Mouse (Mus musculus): ENCODE results near the gene Dlx4.

Gene Dlx4

DNA sequence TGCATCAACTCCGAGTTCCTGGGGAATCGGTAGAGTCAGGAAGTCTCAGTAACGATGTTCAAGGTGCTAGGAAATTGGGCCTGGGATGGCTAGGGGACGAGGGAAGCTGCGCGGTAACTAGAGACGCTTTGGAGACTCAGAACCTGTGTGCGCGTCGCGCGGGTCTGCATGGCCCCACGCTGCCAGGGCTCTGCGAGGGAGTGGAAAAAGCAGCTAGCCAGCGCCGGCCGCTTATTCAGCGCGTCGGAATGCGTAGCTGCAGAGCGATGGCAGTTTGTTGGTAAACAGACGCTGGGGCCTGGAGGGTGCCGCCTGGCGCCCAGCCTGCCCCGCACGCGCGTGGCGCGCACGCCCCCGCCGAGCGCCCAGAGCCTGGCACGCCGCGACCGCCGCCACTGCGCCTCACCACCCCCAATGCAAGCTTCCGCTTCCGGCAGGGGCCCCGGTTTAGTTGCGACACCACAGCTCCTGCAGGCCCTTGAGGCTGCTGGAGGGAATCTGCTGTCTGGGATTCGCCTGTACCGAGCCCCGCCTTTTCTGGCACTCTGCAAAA is at the start of gene Dlx4:
Dlx4 (minus strand) TSS at position 413 of the 553 bp plus-strand sequence.
- DNase-seq (ENCODE audit: low spot score): no peak

DNA sequence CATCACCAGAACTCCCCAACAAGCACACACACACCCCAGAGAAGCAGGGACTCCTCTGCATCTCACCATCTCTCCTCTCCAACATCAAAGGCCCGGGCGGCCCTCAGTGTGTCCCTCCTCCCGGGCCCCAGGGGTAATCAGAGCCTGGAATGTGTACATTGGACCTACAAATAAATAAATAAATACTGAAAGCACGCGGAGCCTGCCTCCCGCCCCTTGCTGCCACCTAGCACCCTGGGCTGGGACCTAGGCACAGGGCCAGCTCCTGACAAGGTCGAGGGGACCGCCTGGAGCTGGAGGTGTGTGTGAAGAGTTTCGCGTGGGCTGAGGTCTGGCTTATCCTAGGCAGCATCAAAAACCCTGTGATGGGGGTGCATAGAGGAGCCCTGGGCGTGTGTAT is 43.8 kb upstream of the Dlx4 start:
- DNase-seq (ENCODE audit: low spot score): no peak

DNA sequence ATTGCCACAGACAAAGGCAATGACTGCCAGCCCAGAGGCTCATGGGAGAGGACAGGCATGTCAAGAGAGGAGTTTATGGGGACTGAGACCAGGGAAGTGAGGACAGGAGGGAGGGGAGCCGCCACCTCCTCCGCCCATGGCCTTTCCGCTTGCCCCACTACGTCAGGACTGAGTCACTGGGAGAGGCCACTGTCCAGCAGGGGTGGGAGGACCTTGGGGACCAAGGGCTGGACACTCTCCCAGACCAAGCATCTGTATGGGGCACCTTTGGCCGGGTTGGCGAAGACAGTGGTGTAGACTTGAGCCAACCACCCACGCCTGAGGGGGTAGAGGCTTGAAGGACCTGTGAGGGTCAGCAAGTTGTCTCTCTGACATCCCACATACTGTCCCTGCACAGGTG is 40.8 kb upstream of the Dlx4 start:
- no peak for DNase-seq (ENCODE audit: low spot score)

- DNase-seq (ENCODE audit: low spot score): no peak
These were observed 39.6 kb upstream of the Dlx4 start for GRCm38 (mm10) chr11:95185700-95186099.

- DNase-seq (ENCODE audit: low spot score): no peak
These were observed 38.5 kb upstream of the Dlx4 start for GRCm38 (mm10) chr11:95184561-95184960.

- no peak for DNase-seq (ENCODE audit: low spot score)
These were observed 33.2 kb upstream of the Dlx4 start for GRCm38 (mm10) chr11:95179311-95179710.

DNA sequence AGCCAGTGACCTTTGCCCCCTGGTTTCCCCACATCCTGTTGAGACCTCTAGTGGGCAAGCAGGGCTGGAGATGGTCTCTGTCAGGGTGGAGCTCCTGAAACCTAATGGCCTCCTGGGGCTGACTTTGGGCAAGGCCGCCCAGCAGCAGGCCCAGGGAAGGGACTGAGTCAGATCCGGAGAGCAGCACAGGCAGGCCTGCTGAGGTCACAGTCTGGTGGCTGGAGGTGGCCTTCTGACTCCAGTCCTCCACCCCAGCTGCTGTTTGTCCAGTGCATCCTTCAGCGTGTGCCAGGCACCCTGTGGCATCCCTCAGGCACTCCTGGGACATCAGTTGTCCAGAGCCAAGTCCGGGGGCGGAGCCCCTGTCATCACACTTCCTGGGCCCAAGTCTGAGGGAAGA is 19.8 kb upstream of the Dlx4 start:
- no peak for DNase-seq (ENCODE audit: low spot score)

- DNase-seq (ENCODE audit: low spot score): no peak
These were observed 15.6 kb upstream of the Dlx4 start for GRCm38 (mm10) chr11:95161708-95162107.

DNA sequence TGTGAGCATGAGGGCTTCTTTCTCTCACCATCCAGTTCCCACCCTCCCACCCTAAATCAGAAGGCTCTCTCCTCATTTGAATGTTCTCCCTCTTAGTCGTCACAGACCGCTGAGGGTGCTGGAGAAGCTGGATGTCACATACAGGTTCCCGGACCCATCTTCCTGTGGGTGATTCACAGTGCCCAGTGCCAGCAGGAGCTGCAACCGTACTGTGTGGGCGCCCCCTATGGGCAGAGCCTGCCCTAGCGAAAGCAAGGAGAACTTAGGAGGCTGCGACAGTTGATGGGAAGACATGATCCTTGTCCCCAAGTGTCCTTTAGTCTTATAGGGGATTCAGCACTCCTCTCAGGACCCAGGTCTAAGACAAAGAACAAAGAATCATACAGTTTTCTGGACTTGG is 14.6 kb upstream of the Dlx4 start:
- DNase-seq (ENCODE audit: low spot score): no peak

DNA sequence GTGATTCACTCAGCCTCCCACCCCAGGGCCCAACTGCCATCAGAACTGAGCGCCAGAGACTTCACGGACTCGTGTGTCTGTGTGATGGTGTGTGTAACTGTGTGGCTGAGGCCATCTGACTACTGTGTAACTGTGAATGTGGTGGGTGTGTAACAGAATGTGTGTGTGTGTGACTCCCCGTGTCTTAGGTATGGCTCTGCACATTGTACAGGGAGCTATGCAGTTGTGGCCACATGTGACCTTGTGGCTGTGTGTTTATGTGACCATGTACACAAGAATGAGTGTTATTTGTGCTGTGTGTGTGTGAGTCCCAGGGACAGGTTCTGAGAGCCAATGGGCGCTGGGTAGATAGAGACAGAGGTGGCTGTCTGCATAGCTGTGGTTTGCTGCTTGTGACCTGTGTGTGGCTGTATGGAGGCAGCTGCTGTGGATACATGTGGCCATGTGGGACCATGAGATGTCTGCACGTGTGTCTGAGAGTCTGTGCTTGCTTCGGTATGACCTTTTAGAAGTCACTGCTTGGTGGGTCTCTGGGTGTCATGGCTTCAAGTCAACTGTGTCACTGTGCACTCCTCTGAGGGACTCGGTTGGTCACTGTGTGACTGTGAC is 13.8 kb upstream of the Dlx4 start:
- DNase-seq (ENCODE audit: low spot score): no peak

GRCm38 (mm10) chr11:95157872-95158271 is 11.8 kb upstream of the Dlx4 start:
- DNase-seq (ENCODE audit: low spot score): no peak

- no peak for DNase-seq (ENCODE audit: low spot score)
These were observed 11.3 kb upstream of the Dlx4 start for GRCm38 (mm10) chr11:95157356-95157755.

DNA sequence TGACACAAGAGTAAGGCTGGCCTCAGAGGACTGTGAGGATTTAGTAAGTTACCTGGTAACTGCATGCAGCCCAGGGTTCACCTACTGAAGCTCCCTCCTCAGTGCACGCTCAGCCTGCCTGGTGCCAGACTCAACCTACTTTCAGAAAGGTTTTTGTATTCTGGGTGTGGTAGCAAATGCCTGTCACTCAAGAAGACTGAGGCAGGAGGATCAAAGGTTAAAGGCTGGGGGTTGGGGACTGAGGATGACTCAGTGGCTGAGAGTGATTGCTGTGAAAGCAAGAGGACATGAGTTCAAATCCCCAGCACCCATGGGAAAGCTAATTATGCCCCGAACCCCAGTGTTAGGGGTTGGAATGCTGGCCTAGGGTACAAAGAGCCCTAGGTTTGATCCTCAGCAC is 9.4 kb upstream of the Dlx4 start:
- DNase-seq (ENCODE audit: low spot score): no peak

GRCm38 (mm10) chr11:95153681-95154080 is 7.6 kb upstream of the Dlx4 start:
- DNase-seq (ENCODE audit: low spot score): no peak

GRCm38 (mm10) chr11:95153116-95153515 is 7.1 kb upstream of the Dlx4 start:
- DNase-seq (ENCODE audit: low spot score): no peak

GRCm38 (mm10) chr11:95150269-95151049 is 4.4 kb upstream of the Dlx4 start:
- no peak for DNase-seq (ENCODE audit: low spot score)

DNA sequence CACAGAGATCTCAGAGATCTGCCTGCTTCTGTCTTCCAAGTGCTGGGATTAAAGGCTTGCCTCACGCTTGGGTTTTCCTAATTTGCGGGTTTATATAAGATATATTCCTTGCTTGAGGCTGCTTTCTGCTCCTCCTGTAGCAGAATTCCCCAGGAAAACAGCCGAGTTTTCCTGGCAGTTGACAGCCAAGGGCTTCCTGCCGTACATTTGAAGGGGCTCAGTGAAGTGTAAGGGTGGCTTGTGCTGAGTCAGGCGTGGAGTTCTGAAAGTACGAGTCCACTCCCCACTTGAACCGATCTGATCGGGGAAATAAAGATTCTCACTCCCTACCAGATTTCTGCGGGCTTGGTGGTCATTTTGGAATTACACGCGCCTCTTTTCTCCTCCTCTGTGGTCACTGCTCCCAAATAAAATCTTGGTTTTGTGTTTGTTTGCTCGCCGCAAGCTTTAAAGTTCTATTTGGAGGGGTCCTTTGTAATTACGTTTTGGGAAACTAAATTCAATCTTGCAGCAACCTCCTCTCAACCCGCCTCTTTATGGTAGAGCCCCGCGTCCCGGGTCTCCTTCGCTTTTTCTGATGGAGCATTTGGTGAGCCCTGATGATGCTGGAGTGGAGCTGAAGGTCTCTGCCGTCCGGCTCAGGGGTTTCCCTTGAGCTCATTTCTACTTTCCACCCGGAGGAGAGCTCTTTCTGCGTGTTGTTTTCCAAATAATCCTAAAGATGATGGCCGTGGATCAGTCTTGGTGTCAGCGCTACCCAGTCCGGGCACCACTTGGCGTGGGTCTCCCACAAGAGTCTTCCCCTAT is 3.6 kb upstream of the Dlx4 start:
- no peak for DNase-seq (ENCODE audit: low spot score)

- DNase-seq (ENCODE audit: low spot score): no peak
These were observed 2.7 kb upstream of the Dlx4 start for GRCm38 (mm10) chr11:95148754-95149153.

- no peak for DNase-seq (ENCODE audit: low spot score)
These were observed 1.0 kb downstream of the Dlx4 start for GRCm38 (mm10) chr11:95144946-95145483.

- no peak for DNase-seq (ENCODE audit: low spot score)
These were observed 1.7 kb downstream of the Dlx4 start for GRCm38 (mm10) chr11:95144091-95144945.

DNA sequence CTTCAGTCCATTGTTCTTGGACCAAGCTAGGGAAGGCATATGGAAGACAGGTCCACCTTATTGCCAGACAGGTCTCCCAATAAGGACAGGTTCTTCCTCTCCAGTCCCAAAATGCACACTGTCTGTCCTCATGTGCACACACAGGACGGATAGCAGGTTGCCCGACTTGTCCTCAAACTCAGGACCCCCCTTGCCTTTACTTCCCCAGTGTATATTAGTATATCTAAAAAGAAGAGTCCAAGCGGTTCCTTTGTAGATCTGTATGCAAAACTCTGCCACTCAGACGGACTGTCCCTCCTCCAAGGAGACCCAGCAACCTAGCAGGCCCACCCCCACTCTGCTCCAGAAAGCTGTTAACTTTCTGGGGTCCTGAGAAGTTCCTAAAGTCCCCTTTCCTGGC is 2.4 kb downstream of the Dlx4 start:
- no peak for DNase-seq (ENCODE audit: low spot score)
